Mouse (Mus musculus) adrenal gland, adult 2 months (tissue): ENCODE measurements around the gene Sirt4. TPM values are rescaled to one million over a fixed set of nuclear protein-coding genes. Genes with fewer than 3 reads are reported as not detected.
"Not testable (repeated sequence)": the region's sequence is repeated elsewhere in the genome, so short reads cannot be mapped to it uniquely, and the experiment has no call there.

Experiments
- DNase-seq: peaks from one replicate; pipeline ENCODE4 v3.0.0; 2021
- polyA plus RNA-seq: library from polyadenylated mRNA; depleted of rRNA; stranded (reverse); fragments of >200 nt; gene quantifications from 2 replicates; pipeline ENCODE4 v1.2.3, GENCODE M21; 2012
- total RNA-seq, 2 experiments: library from RNA; stranded (reverse); gene quantifications; 2 replicates each; pipeline ENCODE4 v1.2.3; 2021

Sirt4 gene
- total and polyA plus RNA-seq, 3 experiments: 15.1 to 47.4 (median 28.0) TPM

DNA sequence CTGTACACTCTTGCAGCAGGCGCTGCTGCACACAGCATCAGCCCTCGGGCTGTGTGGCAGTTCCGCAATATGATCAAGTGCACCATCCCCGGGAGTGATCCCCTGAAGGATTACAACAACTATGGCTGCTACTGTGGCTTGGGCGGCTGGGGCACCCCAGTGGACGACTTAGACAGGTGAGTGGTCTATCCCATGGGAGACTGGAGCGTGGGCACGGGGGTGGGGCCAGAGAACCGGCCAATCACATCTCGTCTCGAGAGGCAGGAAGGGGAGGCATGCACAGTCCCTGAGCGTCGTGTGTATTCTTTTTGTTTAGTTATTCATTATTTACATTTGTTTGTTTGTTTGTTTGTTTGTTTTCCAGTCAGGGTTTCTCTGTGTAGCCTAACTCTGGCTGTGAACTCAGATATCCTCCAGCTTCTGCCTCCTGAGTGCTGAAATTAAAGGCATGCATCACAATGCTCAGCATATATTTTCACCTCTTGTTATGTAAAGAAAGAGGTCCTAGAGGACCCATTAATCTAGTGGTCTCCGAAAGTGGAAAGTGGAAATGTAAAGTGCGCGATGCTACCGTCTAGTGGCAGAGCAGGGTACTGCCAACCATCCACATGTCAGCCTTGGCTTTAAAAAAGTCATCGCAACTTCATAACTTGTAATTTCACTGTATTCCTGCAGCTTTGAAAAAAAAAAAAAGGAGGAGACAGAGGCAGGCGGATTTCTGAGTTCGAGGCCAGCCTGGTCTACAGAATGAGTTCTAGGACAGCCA is 13.6 kb downstream of the Sirt4 start:
- no peak for DNase-seq

DNA sequence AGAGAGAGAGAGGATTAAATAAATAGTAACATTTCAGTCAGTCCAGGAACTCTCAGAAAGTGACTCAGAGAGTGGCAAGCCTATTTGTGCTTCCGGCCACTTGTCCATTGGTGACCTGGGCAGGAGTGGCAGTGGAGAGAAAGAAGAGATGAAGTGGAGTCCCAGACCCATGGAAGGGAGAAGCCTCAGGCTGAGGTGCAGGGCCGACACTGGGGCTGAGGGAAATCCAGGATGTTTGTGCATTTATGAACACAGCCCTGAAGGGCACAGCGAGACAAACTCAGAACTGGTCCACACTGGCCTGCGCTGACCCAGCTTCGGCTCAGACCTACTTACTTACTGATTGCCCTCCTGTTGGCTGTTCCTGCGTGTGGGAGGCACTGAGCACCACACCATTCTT is 14.7 kb downstream of the Sirt4 start:
- DNase-seq: no peak

DNA sequence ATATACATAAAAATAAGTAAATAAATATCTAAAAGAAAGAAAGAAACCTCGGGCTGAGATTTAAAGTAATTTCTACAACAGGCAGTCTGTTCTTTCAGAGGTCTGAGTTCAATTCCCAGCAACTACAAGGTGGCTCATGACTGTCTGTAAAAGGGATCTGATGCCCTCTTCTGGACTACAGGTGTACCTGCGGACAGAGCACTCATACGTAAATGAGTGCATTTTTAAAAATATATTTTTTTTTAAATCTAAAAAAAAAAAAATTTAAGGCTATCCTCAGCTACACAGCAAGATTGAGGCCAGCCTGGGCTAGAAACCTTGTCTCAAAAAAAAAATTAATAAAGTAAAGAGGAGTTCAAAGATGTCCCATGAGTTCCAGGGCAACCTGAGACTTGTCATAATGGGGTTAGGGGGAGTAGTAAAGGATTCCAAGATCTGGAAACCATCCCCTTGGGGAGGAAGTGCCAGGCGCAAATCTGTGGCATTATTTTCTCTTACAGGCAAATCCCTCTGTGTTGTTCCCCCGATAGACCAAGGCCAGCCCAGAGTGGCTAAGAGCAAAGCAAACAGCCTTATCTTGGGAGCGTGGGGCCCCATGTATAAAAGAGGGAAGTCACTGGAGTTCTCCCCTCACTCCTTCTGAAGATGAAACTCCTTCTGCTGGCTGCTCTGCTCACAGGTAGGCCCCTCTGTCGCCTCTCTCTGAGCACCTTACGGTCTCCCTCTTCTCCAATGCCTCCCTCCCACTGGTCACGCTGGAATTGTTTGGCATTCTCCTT is 18.7 kb downstream of the Sirt4 start, which contains the start of gene Pla2g1b:
Gene Pla2g1b, plus strand, starts transcription at position 621 of the 779 bp plus-strand sequence.
- DNase-seq: no peak

DNA sequence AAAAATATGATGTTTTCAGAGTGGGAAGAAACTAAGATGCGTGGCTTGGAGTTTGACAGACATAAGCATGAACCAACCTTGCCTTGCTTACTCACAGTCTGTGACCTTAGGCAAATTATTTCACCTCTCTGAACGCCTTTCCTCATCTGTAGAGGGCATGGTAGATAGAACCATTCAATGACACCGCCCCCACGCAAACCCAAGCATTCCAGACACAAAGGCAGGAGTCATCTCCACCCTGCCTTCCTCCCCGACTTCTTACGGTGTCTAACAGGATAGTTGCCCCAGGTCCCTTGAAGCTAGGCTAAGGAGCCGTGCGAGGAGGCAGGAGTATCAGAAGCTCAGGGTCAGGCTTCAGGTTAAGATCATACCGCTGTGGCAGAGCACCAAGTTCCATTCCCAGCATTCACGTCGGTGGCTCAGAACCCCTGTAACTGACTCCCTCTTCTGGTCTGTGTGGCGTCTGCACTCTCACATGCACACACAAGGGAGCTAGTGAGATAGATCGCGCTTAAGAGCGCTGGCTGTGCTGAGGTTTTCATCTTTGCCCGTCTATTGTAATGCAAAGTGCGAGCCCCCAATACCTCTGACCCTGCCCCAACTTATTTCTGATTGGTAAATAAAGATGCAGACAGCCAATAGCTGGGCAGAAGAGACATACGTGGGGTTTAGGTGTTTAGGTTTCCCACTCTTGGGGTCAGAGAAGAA is 20.0 kb downstream of the Sirt4 start:
- DNase-seq: no peak

DNA sequence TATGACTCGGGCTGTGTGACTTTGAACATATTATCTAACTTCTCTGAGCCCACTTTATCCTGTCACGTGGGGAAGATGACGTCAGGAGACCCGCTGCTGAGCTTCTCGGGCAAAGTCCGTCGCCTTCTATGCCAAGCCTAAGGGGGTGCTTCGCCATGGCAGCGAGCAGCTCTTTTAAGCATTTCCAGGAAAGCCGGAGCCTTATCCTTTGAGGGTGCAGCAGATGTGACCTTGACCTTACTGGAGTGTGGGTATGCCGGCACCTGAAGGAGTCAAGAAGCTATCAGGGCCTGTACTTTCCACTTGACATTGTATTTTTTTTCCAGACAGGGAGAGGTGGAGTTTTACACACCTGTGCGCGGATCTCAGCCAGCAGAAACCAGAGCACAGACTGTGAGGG is 25.6 kb downstream of the Sirt4 start:
- no peak for DNase-seq

DNA sequence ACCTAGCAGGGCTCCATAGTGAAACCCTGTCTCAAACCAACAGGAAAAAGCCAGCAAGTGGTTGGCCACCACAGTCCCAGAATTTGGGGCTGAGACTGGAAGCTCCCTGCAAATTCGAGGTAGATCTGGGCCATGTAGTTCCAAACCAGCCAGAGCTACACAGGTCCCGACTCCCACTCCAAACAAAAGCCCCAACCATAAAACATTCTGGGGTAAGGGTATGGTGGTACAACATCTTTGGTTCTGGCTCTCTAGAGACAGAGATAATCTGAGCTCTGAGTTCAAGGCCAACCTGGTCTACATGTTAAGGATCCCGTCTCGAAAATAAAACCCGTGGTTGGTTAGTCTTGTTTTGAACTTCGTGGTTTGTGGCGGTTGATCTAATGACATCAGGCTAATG is 28.7 kb downstream of the Sirt4 start:
- no peak for DNase-seq

DNA sequence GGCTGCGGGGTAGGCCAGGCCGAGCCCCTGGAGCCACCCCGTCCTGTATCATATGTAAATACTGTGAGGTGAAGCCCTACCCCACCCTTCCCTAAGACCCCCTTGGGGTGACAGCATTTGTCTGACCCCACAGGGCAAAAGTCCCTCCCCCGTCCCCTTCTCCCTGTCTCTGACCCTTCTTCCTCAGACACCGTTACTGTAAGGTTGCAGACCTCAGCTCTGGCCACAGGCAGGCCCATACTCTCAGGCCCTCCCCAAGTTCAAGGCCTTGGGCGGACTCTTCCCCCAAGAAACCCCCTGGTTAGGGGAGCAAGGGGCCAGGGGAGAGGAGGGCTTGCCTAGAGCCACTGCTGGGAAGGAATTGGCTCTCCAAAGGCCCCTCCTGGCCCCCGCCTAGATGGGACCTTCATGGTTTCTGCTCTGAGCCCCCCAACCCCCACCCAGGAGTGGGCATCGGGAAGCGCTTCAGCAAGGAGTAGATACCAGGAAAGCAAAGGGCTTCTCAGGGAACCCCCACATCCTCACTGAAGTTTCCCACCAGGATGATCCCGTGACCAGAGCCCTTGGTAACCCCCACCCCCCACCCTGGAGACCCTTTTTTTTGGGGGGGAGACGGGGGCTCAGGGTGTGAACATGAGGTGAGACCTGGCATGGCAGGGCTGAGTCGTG is 30.0 kb downstream of the Sirt4 start:
- no peak for DNase-seq

DNA sequence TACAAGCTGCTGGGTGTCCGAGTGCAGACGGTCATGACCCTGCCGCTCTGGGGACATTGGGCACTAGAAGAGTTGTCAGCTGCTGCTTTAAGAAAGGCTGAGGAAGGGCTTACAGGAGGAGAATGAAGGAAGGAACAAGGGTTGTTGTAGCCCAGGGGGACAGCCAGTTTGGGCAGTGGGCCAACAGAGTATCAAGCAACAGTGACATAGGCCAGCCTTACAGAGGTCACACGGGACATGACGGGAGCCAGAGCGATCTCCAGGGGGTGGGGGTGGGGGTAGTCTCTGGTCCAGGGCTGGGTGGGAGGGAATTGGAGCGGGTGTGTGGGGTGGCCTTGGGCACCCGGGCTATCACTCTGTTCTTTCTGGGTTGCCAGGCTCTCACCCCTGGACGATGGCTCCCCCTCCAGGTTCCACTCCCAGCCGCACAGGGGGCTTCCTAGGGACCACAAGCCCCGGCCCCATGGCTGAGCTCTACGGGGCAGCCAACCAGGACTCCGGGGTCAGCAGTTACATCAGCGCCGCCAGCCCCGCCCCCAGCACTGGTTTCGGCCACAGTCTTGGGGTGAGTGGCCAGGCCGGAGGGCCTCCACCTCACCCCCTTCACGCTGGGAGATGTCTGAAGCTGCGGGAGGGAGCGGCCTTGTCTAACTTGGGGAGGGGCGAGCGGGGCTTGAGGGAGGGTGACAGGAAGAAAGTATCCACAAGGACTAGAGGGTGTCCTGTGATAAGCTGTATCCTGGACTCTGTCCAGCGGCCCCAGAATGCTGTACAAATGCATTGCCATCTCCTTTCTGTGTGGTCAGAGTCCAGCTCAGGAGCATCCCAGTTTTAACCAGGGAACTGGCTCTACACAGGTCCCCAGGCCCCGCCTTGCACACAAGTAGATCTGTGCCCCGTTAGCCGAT is 33.9 kb downstream of the Sirt4 start:
- no peak for DNase-seq

DNA sequence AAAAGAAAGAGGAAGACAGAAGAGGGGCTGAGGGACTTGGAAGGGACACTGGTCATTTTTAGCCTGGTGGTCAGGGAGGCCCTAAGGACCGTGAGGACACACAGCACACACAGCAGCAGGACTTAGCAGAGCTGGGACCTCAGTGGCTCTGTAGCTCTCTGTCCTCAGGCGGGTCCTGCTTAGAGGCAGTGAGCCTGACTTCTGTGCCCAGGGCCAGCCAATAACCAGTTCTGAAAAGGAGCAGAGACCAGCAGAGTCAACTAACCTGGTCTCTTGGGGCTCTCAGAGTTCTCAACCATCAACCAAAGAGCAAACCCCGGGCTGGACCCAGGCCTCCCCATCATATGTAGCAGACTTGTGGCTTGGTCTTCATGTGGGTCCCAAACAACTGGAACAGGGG is 35.3 kb downstream of the Sirt4 start:
- DNase-seq: no peak

DNA sequence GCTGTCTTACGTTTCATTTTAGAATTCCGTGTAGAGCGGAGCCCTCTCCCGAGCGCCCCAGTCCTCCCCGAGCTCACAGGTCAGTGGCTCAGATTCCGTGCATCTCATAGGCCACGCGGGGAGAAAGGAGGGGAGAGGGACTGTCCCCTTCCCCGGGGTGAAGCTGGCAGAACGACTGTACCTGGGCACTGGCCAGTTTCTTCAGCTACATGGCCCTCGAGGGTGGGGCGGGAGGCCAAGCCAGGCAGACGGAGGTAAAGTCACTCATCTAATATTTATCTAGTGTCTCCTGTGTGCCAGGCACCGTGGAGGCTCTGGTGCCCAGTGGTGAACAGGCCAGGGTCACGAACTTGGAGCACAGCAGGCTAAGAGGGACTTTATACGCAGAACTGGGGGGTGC is 37.4 kb downstream of the Sirt4 start:
- DNase-seq: no peak

DNA sequence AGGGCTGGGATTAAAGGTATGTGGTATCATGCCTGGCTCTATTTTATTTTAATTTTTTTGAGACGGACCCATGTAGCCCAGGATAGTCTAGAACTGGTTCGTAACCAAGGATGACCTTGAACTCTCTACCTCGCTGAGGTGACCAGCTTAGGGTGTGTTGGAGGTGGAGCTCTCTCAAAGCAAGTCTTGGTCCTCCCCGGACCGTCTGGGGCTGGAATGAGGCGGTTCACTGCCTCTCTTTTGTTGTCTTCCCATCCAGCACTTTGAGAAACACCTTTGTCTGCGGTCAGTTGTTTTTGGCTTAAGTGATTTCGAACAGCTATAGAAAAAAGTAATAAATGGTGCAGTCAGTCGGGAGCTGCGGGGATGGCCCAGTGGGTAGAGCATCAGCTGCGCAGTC is 40.4 kb downstream of the Sirt4 start:
- DNase-seq: no peak

DNA sequence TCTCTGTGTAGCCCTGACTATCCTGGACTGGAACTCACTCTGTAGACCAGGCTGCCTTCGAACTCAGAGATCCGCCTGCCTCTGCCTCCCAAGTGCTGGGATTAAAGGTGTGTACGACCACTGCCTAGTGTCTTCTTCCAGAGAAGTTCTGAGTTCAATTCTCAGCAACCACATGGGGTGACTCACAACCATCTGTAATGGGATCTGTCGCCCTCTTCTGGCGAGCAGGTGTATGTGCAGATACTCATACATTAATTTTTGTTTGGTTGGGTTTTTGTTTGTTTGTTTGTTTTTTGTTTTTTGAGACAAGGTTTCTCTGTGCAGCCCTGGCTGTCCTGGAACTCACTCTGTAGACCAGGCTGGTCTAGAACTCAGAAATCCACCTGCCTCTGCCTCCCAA is 41.9 kb downstream of the Sirt4 start:
- DNase-seq: not testable (repeated sequence)

DNA sequence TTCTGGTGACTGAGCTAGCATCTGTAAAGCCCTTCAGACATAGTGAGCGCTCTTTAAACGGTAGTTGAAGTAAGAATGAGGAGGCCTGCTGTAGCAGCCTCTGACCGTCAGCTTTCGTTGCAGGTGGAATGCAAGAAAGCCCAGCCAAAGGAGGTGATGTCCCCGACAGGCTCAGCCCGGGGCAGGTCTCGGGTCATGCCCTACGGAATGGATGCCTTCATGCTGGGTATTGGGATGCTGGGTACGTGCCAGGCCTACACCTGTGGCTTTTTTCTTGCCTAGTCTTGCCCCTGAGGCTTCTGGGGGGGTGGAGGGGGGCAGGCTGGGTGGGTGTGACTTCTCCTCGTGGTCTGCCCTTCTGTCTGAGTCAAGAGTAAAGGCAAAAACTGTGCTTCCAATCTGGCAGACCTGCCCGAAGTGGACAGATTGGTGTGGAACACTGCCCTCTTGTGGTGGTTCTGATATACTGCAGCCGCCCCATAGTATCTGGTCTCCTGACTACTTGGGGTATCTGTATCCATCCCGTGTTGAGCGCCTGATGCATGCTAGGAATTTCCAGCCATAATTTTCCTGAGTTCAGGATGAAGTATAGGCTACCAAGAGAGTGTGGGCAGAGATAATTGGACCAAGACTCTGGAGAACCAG is 43.2 kb downstream of the Sirt4 start:
- DNase-seq: peak; percentile 74

DNA sequence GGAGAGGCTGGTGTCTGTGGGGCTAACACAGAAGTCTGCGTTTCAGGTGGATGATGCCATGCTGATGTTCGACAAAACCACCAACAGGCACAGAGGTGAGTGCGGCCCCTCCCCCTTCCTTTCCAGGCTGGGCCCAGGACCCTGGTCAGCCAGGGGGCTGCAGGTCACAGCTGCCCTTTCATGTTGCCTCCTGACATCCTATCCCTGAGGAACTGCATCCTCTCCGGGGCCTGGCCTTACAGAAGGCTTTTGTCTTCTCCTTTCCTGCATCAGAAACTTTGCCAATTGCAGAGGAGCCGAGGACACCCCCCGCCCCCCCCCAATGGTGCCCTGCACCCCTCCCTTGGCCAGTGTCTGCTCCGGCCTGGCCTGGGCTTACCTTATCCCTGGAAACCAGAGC is 45.9 kb downstream of the Sirt4 start:
- no peak for DNase-seq

DNA sequence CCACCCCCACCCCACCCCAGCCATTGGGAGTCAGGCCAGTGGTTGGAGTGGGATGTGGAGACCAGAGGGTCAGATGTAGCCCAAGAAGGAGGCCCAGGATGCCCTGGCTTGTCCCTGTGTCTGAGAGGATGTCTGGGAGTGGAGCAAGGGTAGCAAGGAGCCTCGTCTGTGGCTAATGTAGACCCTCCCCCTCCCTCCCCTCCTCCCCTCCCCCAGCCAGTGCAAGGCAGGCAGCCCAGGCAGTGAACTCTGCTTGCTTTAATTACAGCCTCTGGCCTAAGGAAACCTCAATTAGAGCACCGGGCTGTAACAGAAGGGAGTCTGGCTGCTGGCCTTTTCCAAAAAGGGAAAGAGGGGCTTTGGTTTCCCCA is 46.6 kb downstream of the Sirt4 start:
- no peak for DNase-seq

DNA sequence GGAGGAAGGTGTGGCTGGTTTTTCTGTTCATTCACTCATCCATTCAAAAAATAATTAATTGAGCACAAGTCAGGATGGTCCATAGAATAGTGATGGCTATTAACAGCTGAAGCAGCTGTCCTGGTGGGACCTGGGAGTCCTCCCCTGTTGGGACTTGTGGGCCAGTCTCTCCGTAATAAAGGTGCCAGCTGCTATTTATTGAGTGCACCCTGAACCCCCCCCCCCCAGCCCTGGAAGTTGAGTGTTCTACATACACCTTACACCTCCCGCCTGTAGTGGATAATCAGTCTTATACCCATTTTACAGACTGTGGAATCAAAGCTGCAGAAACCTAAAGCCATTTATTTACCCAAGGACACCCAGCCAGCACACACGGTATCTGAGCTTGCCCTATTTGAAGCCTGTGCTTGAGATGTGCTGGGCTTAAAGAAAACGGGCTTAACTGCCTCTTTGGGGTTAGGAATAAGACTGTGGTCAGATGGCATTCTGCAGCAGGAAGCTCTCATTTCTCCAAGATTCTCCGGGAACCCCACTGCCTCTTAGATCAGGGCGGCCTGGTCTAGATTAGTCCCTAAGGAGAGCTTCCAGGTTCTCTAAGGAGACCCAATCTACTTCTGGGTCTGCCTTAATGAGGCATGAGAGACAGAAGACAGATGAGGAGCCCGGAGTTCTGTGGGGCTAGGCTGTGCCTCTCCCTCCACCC is 47.1 kb downstream of the Sirt4 start:
- DNase-seq: no peak

DNA sequence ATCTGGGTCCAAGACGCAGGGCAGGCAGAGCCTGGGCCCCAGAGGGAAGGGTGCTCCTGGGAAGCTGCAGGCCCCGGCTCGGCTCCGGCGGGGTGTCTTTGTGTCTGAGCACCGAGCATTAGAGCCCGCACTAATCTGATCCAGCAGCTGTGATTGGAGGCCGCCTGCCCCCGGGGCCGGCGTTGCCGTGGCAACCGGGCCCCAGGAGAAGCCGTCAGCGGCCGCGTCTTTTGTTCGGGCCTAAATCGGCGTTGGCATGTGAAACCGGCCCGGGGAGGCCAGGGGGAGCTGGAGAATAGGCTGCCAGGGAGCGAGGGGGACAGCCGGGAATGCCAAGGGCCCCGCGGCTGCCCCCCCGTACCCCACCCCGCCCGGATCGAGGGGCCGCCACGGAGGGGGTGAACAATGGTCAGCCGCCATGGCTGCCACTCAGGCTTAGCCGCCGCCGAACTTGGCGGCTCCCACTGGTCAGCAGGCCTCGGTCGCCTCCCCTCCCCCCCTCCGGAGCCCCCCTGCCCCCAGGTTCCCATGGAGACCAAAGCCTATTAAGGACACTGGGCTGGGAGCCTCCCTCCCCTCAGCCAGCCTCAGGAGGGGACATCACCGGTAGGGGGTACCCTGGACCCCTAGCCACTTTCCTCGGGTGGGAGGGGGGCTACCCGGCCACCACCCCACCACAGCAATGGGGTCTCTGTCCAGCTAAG is 48.0 kb downstream of the Sirt4 start:
- peak; percentile 76 for DNase-seq

DNA sequence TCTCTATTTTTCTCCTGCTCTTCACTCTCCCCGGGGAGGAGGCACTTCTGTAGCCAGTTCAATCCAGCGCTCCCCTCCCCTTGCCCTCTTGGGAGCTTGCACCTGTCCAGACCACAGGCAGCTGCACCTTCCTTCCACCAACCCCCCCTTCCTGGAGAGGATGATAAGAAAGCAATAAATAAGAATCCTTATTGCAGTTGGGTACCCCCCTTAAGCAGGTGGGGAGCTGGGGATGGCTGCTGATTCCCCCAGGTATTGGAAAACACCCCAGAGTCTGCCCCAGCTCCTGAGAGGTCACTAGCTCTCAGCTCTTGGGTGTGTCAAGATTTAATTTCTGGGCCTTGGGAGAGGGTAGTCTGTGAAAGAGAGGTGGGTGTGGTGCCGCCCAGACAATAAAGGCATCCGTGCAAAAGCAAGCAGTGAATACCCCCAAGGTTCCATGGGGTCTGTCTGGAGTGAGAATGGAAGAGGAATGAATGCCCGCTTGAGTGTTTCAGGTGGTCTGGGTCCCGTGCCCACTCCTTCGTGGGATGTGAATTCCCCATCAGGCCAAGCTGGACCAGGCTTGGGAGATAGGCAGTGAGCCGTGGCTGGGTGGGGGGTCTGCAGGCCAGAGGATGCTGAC is 48.7 kb downstream of the Sirt4 start:
- no peak for DNase-seq
